Mouse (Mus musculus) thymus, adult 2 months (tissue): Measurements from ENCODE around the gene Cers1.

ENCODE experiments used
- CTCF ChIP-seq: fragments of 200-500 bp; IDR thresholded peaks from 2 replicates; pipeline ENCODE4 v1.5.1; 2012; ENCODE audit warnings: mild to moderate bottlenecking, control low read depth, low read length, moderate library complexity, borderline replicate concordance; ENCODE audit not compliant: control insufficient read depth, poor library complexity, insufficient read depth; ENCODE audit errors: extremely low read depth
- POLR2A ChIP-seq: fragments of 200-500 bp; IDR thresholded peaks from 2 replicates; pipeline ENCODE4 v1.6.1; 2012; ENCODE audit warnings: mild to moderate bottlenecking, low read length, control low read depth, moderate library complexity; ENCODE audit not compliant: control insufficient read depth, poor library complexity, insufficient read depth; ENCODE audit errors: extremely low read depth

DNA sequence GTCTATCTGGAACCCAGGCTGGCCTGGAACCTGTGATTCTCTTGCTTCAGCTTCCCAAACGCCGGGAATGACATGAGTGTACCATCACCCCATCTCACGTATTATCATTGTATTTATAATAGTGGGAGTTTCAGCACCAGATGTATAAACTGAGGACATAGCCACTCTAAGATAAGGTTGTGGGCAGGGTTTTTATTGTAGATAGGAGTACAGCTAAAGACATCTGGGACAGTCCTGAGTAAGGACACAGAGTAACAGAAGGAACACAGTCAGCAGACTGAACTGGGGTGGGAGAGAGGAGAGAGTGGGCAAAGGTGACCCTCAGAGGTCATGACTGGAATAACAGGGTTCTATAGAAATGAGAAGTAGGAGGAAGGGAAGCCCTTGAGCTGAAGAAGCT is 47.9 kb upstream of the Cers1 start:
- TF ChIP-seq CTCF = no peak
- TF ChIP-seq POLR2A = no peak
